Mouse (Mus musculus) left cerebral cortex, postnatal 4 days (tissue): Measurements from ENCODE around the gene Gan. TPM values are rescaled to one million over a fixed set of nuclear protein-coding genes. Genes with fewer than 3 reads are reported as not detected.

Source experiments
- DNase-seq: peaks from one replicate; pipeline ENCODE4 v3.0.0-alpha.2; 2022
- intact Hi-C: fragments of 180-260 bp; cut with DNase I; formaldehyde crosslinking; loops from one replicate; pipeline ENCODE4 v1.15.1; 2025
- total RNA-seq, 2 experiments: library from RNA; stranded (reverse); gene quantifications; 2 replicates each; pipeline ENCODE4 v1.2.3; 2021

Gan gene
- total RNA-seq, 2 experiments from 2014 or later, result 30.6 to 34.4 TPM

- no peak for DNase-seq
Measured at GRCm38 (mm10) chr8:117244601-117245000, 86.7 kb downstream of the Gan start.

GRCm38 (mm10) chr8:117248341-117248740, 90.4 kb downstream of the Gan start:
- no peak for DNase-seq
- intact Hi-C loops, result no loop called here

More at GRCm38 (mm10) chr8:117244601-117245000, 86.7 kb downstream of the Gan start:
- intact Hi-C loops, result no loop called here

GRCm38 (mm10) chr8:117251086-117251681, 93.2 kb downstream of the Gan start:
- intact Hi-C loops, result loop anchor here (10.0 kb wide), 1 partner anchor 224 kb away; no protein-coding TSS in a partner anchor

GRCm38 (mm10) chr8:117252650-117253049, 94.7 kb downstream of the Gan start:
- DNase-seq, result no peak
- intact Hi-C loops, result loop anchor here (10.0 kb wide), 1 partner anchor 222 kb away; no protein-coding TSS in a partner anchor

More at GRCm38 (mm10) chr8:117251086-117251681, 93.2 kb downstream of the Gan start:
- no peak for DNase-seq

- DNase-seq, result no peak
- intact Hi-C loops, result loop anchor here (10.0 kb wide), 1 partner anchor 221 kb away; no protein-coding TSS in a partner anchor
Measured at GRCm38 (mm10) chr8:117253390-117254269, 95.7 kb downstream of the Gan start.

GRCm38 (mm10) chr8:117254496-117254895, 96.6 kb downstream of the Gan start:
- DNase-seq, result no peak
- intact Hi-C loops, result loop anchor here (10.0 kb wide), 1 partner anchor 220 kb away; no protein-coding TSS in a partner anchor

GRCm38 (mm10) chr8:117256292-117256938, 98.5 kb downstream of the Gan start:
- intact Hi-C loops, result loop anchor here (10.0 kb wide), 1 partner anchor 218 kb away; no protein-coding TSS in a partner anchor

GRCm38 (mm10) chr8:117257029-117257820, 99.3 kb downstream of the Gan start, which contains the start of gene Cmip:
Gene Cmip (plus strand): TSS chr8:117257064.
- intact Hi-C loops, result loop anchor here (10.0 kb wide), 1 partner anchor 218 kb away; no protein-coding TSS in a partner anchor
- peak; percentile 58 for DNase-seq

More at GRCm38 (mm10) chr8:117256292-117256938, 98.5 kb downstream of the Gan start:
- peak; percentile 92 for DNase-seq

- peak; percentile 25 for DNase-seq
- intact Hi-C loops, result loop anchor here (10.0 kb wide), 1 partner anchor 217 kb away; no protein-coding TSS in a partner anchor
Measured at GRCm38 (mm10) chr8:117257821-117258575, 100.1 kb downstream of the Gan start.

GRCm38 (mm10) chr8:117258576-117259040, 100.7 kb downstream of the Gan start:
- DNase-seq, result no peak
- intact Hi-C loops, result loop anchor here (10.0 kb wide), 1 partner anchor 216 kb away; no protein-coding TSS in a partner anchor

GRCm38 (mm10) chr8:117259431-117260001, 101.6 kb downstream of the Gan start:
- intact Hi-C loops, result loop anchor here (10.0 kb wide), 1 partner anchor 215 kb away; no protein-coding TSS in a partner anchor
- DNase-seq, result no peak

- intact Hi-C loops, result no loop called here
- DNase-seq, result no peak
Measured at GRCm38 (mm10) chr8:117260234-117260929, 102.4 kb downstream of the Gan start.

- intact Hi-C loops, result no loop called here
- no peak for DNase-seq
Measured at GRCm38 (mm10) chr8:117260930-117261475, 103.1 kb downstream of the Gan start.

- no peak for DNase-seq
Measured at GRCm38 (mm10) chr8:117261702-117262101, 103.8 kb downstream of the Gan start.

GRCm38 (mm10) chr8:117262685-117263084, 104.8 kb downstream of the Gan start:
- intact Hi-C loops, result no loop called here
- no peak for DNase-seq

More at GRCm38 (mm10) chr8:117261702-117262101, 103.8 kb downstream of the Gan start:
- intact Hi-C loops, result no loop called here

GRCm38 (mm10) chr8:117263442-117263841, 105.5 kb downstream of the Gan start:
- intact Hi-C loops, result no loop called here
- DNase-seq, result no peak

- no peak for DNase-seq
- intact Hi-C loops, result no loop called here
Measured at GRCm38 (mm10) chr8:117265079-117265478, 107.1 kb downstream of the Gan start.
